Mouse (Mus musculus) limb, embryonic 14.5 days (tissue): ENCODE measurements around the gene Stard9. TPM values are rescaled to one million over a fixed set of nuclear protein-coding genes. Genes with fewer than 3 reads are reported as not detected.

ENCODE experiments used
- ATAC-seq: fragments of 200-750 bp; cut with Nextera tagmentation; 2 replicates; pipeline ENCODE4 v1.8.0; 2017; ENCODE audit warnings: low read depth, moderate number of reproducible peaks, moderate TSS enrichment; ENCODE audit not compliant: low FRiP score
- DNase-seq: peaks from one replicate; pipeline ENCODE4 v3.0.0-alpha.2; 2015; ENCODE audit warnings: low spot score
- H3K27ac ChIP-seq: fragments of 300-500 bp; sonication (generic); replicated peaks from 2 replicates; pipeline ENCODE4 v1.5.1; 2014; ENCODE audit warnings: low read depth, mild to moderate bottlenecking, low read length, moderate library complexity, mixed read lengths
- H3K27me3 ChIP-seq: fragments of 300-500 bp; sonication (generic); 2 replicates; pipeline ENCODE4 v1.6.1; 2014; ENCODE audit warnings: low read length, mixed read lengths; ENCODE audit not compliant: control insufficient read depth, insufficient read depth
- H3K36me3 ChIP-seq: fragments of 300-500 bp; sonication (generic); 2 replicates; pipeline ENCODE4 v1.6.1; 2014; ENCODE audit warnings: mild to moderate bottlenecking, low read length, moderate library complexity, mixed read lengths; ENCODE audit not compliant: control insufficient read depth, insufficient read depth
- H3K4me1 ChIP-seq: fragments of 300-500 bp; sonication (generic); 2 replicates; pipeline ENCODE4 v1.6.1; 2014; ENCODE audit warnings: antibody characterized with exemption, low read length, mixed read lengths; ENCODE audit not compliant: control insufficient read depth, insufficient read depth
- H3K4me2 ChIP-seq: fragments of 300-500 bp; sonication (generic); replicated peaks from 2 replicates; pipeline ENCODE4 v1.6.1; 2014; ENCODE audit warnings: low read depth, mild to moderate bottlenecking, low read length, moderate library complexity; ENCODE audit not compliant: severe bottlenecking
- H3K4me3 ChIP-seq: fragments of 300-500 bp; sonication (generic); replicated peaks from 2 replicates; pipeline ENCODE4 v1.5.1; 2014; ENCODE audit warnings: low read length
- H3K9ac ChIP-seq: fragments of 300-500 bp; sonication (generic); 2 replicates; pipeline ENCODE4 v1.6.1; 2014; ENCODE audit warnings: mild to moderate bottlenecking, low read depth, low read length, moderate library complexity; ENCODE audit not compliant: severe bottlenecking
- H3K9me3 ChIP-seq: fragments of 300-500 bp; sonication (generic); 2 replicates; pipeline ENCODE4 v1.6.1; 2016; ENCODE audit warnings: low read length; ENCODE audit not compliant: control insufficient read depth
- POLR2A ChIP-seq: fragments of 200-500 bp; IDR thresholded peaks from 2 replicates; pipeline ENCODE4 v1.8.0; 2012; ENCODE audit warnings: inconsistent platforms, mild to moderate bottlenecking, moderate library complexity, borderline replicate concordance; ENCODE audit not compliant: insufficient read depth, insufficient read length; ENCODE audit errors: extremely low read depth
- WGBS: fragments of 180-500 bp; shearing (Covaris S2); extraction: QIAGEN DNeasy Blood & Tissue Kit; methylation state at CpG from one replicate; pipeline ENCODE4 v1.1.7; 2014; 5-methylcytosine and 5-hydroxymethylcytosine counted together
- polyA plus RNA-seq, 2 experiments: library from polyadenylated mRNA; depleted of rRNA in 1 of 2; stranded (reverse) in 1 of 2; unstranded in 1 of 2; fragments of >200 nt; fragmentation: Nextera tagmentation in 1 of 2; extraction: Ambion mirVana in 1 of 2; gene quantifications; 2 replicates each; pipeline versions ENCODE4 v1.2.1 to v1.2.3; 2012 to 2014

Gene Stard9
- polyA plus RNA-seq, 2 experiments = 10.7 to 25.4 TPM

DNA sequence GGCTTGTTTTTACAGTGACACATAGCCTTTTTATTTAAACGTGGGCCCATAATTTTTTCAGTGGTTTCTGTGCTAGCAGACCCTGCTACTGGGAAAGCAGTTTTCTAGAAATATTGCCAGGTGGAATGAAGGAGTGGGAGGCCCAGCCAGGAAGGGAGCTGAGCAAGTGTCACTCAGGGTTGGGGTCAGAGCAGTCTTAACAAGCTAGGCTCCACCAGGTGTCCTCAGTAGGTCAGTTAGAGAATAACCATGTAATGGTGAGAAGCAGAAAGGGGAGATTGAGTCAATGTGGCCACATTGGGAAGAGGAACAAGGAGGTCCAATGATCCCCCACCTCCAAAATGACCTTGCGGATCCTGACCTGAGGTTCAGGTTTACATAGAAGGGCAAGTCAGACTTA is 25.8 kb downstream of the Stard9 start:
- H3K4me2 ChIP-seq = no peak overlapping the region
- H3K27me3 ChIP-seq = no peaks in the 10 kb centered on the region
- ATAC-seq = no peak
- no peaks in the 10 kb centered on the region for H3K36me3 ChIP-seq
- WGBS = 90% methylated on average over 2 of the region's 2 CpGs
- no peak for DNase-seq
- no peak overlapping the region for H3K9ac ChIP-seq
- H3K4me1 ChIP-seq = no peaks in the 10 kb centered on the region
- no peak for TF ChIP-seq POLR2A
- H3K4me3 ChIP-seq = no peak overlapping the region
- no peaks in the 10 kb centered on the region for H3K9me3 ChIP-seq
- H3K27ac ChIP-seq = no peak overlapping the region

DNA sequence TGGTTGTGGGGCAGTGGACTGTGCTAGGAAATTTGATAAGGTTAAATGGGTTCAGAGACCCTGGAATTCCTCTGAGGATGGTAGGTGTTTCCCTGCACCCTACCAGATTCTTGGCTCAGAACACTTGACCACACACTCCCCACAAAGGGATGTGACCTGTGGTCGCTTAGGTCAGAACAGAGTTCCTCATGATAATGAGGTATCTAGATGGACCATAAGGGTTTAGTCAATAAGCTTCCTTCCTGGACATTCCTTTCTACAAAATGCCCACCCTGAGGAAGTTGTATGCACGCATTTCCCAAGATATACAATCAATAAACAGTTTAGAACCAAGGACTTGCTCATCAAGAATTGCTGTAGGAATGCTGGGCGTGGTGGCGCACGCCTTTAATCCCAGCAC is 27.0 kb downstream of the Stard9 start:
- no peak overlapping the region for H3K27ac ChIP-seq
- no peaks in the 10 kb centered on the region for H3K36me3 ChIP-seq
- DNase-seq (no peak), ATAC-seq (no peak)
- no peak overlapping the region for H3K4me3 ChIP-seq
- H3K4me2 ChIP-seq = no peak overlapping the region
- 91% methylated on average over 5 of the region's 5 CpGs for WGBS
- no peaks in the 10 kb centered on the region for H3K4me1 ChIP-seq
- TF ChIP-seq POLR2A = no peak
- H3K9ac ChIP-seq = no peak overlapping the region
- H3K9me3 ChIP-seq = no peaks in the 10 kb centered on the region
- H3K27me3 ChIP-seq = no peaks in the 10 kb centered on the region

DNA sequence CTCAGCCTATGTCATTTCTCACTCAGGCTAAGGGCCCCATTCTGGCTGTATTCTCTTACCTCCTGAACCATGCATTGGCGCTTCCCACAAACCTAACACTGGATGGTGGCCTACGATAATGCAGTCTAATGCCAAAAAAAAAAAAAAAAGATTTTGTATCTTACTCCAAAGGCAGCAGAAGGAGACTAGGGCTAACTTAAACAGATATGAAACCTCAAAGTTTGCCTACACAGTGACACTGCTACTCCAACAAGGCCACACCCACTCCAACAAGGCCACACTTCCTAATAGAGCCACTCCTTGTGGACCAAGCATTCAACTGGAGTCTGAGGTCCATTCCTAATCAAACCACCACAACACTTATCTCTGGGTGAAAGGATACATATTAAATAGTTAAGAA is 27.8 kb downstream of the Stard9 start:
- TF ChIP-seq POLR2A = no peak
- H3K4me3 ChIP-seq = no peak overlapping the region
- H3K9ac ChIP-seq = no peak overlapping the region
- no peaks in the 10 kb centered on the region for H3K9me3 ChIP-seq
- H3K4me2 ChIP-seq = no peak overlapping the region
- ATAC-seq = no peak
- H3K4me1 ChIP-seq = no peaks in the 10 kb centered on the region
- H3K36me3 ChIP-seq = no peaks in the 10 kb centered on the region
- DNase-seq = no peak
- 100% methylated on average over 2 of the region's 2 CpGs for WGBS
- H3K27ac ChIP-seq = no peak overlapping the region
- H3K27me3 ChIP-seq = no peaks in the 10 kb centered on the region

DNA sequence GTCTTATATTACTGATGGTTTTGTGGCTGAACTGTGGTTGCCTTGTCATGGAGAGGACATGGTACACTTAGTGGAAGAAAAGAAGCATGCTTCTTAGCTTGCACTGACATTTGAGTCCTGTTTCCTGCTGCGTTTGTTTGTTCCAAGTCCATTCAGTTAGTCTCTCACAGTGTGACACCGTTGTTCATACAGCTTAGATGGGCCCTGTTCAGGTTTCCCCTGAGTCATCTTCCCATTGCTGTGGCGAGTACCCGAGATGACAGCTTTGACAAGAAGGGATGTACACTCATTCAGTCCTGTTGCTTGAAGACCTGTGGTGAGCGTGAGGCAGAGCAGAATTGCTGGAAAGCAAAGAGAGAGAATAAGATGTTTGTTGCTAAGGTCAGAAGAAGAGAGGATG is 29.6 kb downstream of the Stard9 start:
- 75% methylated on average over 5 of the region's 5 CpGs for WGBS
- no peaks in the 10 kb centered on the region for H3K27me3 ChIP-seq
- no peaks in the 10 kb centered on the region for H3K4me1 ChIP-seq
- H3K9ac ChIP-seq = no peak overlapping the region
- no peak overlapping the region for H3K27ac ChIP-seq
- ATAC-seq (no peak), DNase-seq (no peak)
- no peak for TF ChIP-seq POLR2A
- H3K36me3 ChIP-seq = no peaks in the 10 kb centered on the region
- no peak overlapping the region for H3K4me2 ChIP-seq
- H3K4me3 ChIP-seq = no peak overlapping the region
- no peaks in the 10 kb centered on the region for H3K9me3 ChIP-seq

DNA sequence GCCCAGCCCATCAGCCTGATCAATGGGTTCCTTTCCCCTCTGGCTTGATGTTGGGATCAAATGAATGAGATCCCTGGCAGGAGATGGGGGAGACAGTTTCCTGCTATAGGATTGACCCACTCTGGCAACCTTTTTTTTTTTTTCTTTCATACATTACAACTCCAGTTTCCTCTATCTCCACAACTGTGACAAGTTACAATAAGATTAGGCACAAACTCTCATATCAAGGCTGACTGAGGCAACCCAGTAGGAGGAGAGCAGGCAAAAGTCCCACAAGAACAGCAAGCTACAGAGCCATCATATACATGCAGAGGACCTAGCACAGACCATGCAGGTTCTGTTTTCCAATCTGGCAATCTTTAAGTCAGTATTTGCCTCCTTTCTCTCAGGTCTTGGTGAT is 30.4 kb downstream of the Stard9 start:
- Histone ChIP-seq H3K9ac (no peak overlapping the region), H3K36me3 (no peaks in the 10 kb centered on the region), H3K4me3 (no peak overlapping the region), H3K4me1 (no peaks in the 10 kb centered on the region), H3K9me3 (no peaks in the 10 kb centered on the region), H3K27ac (no peak overlapping the region), H3K27me3 (no peaks in the 10 kb centered on the region), H3K4me2 (no peak overlapping the region)
- ATAC-seq (no peak), DNase-seq (no peak)
- TF ChIP-seq POLR2A = no peak

DNA sequence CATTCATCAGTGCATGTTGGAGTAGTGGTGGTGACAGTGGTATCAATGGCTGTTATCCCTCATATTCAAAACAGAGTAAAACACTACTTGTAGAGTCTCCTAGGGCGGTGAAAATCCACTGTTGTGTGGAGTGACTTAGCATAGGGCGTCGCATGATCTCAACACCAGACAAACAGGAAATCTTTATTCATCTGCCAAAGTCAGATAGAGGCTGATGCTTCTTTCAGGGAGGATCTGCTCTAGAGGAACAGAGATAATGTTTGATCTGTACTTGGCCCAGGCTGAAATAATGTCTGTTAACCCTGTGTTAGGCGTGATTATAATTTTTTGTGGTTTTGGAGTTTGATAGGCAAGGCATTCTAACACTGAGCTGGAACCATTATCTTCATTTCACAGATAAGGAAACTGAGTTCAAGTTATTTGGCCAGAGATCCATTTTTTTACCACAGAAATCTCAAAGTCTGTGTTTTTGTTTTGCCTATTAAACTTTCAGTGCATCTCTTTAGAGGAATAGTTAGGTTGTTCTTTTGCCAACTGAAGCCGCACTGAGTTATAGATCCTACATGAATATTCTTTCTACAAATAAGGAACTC is 31.7 kb downstream of the Stard9 start:
- DNase-seq (no peak), ATAC-seq (no peak)
- WGBS = 88% methylated on average over 5 of the region's 5 CpGs
- TF ChIP-seq POLR2A = no peak
- 0 out of 2 replicates have a peak, but pooled peaks cover 4% of the 10 kb centered on the region for H3K36me3 ChIP-seq
- no peak overlapping the region for H3K27ac ChIP-seq
- no peaks in the 10 kb centered on the region for H3K27me3 ChIP-seq
- no peaks in the 10 kb centered on the region for H3K9me3 ChIP-seq
- no peak overlapping the region for H3K4me3 ChIP-seq
- no peak overlapping the region for H3K9ac ChIP-seq
- H3K4me2 ChIP-seq = no peak overlapping the region
- H3K4me1 ChIP-seq = no peaks in the 10 kb centered on the region
